Mouse (Mus musculus): ENCODE data around the gene Elmo3.

Elmo3 gene

DNA sequence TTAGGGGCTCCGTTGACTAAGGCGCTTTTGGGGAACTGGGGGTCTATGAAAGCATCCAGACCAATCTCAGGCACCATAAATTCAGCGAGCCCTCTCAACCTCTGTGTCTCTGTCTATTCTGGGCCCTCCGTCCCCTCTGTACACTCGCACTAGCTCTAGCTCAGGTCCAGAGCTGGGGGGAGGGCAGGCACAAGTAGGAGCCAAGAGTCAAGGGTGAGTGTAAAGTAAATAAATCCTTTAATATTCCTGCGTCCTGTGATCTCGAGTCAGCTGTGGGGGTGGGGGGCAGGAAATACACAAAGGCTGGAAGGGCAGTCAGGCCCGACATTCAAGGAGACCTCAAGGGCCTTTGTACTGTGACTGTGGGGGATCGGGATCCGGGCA lies 36.3 kb upstream of the Elmo3 start:
- no peak for TF ChIP-seq GATA4 (IDR thresholded peaks at IDR 0.05; ENCODE audit: insufficient replicate concordance, low read length)

DNA sequence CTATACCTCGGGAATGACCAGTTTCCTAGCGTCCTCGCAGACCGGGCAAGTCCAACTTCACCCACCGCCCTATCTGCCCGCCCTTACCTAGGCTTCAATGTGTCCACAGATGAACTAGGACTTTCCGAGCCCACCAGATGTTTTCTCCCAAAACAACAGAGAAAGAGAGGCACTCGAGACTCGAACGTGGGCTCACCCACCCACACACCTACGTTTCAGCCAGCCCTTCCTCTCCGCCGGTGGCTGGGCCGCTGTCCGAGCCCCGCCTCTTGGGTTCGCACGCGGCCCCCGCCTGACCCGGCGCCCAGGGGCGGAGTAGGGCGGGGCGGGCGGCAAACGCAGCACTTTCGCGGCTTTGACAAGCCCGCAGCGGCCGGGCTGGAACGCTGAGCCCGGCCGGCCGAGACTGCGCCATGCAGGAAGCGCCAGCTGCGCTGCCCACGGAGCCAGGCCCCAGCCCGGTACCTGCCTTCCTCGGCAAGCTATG lies 35.9 kb upstream of the Elmo3 start, which contains the start of gene Hsf4:
Gene Hsf4, plus strand, starts transcription at position 341 of the 487 bp plus-strand sequence.
- no peak for TF ChIP-seq GATA4 (IDR thresholded peaks at IDR 0.05; ENCODE audit: insufficient replicate concordance, low read length)

DNA sequence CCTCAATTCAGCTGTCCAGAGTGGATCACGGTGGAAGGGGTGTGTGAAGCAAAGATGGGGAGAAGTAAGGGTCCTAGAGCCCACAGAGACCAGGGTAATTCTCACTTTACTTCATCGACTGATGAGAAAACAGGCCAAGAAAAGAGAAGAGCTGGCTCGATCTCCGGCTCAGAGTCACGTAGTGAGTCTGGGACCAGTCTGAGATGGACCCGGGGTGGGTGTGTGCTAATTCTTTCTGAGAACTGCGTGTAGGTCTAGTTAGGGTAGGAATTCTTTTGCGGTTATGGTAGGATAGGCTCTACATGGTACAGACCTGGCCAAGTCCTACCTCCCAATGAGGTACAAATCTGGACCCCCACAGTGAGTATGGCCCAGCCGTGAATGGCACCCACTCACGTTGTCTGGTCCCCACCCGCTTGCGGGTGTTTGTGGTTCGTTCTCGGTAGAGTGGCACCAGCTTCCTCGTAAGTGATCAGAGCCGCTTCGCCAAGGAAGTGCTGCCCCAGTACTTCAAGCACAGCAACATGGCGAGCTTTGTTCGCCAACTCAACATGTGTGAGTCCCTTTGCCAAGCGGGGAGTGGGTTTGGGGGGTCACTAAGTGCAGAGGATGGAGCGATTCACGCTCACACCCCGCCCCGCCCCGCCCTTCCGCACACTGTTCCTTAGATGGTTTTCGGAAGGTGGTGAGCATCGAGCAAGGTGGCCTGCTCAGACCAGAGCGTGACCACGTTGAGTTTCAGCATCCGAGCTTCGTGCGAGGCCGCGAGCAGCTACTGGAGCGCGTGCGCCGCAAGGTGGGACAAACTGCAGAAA lies 35.1 kb upstream of the Elmo3 start:
- no peak for TF ChIP-seq GATA4 (IDR thresholded peaks at IDR 0.05; ENCODE audit: insufficient replicate concordance, low read length)

DNA sequence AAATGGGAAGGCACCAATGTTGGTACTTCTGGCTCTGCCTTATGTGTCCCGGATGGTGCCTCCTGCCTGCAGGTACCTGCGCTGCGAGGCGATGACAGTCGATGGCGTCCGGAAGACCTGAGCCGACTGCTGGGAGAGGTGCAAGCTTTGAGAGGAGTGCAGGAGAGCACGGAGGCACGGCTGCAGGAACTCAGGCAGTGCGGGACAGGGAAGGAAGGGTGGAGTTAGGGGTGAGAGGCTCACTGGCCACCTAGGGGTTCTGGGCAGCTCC lies 34.5 kb upstream of the Elmo3 start:
- TF ChIP-seq GATA4 (IDR thresholded peaks at IDR 0.05; ENCODE audit: insufficient replicate concordance, low read length) = no peak

DNA sequence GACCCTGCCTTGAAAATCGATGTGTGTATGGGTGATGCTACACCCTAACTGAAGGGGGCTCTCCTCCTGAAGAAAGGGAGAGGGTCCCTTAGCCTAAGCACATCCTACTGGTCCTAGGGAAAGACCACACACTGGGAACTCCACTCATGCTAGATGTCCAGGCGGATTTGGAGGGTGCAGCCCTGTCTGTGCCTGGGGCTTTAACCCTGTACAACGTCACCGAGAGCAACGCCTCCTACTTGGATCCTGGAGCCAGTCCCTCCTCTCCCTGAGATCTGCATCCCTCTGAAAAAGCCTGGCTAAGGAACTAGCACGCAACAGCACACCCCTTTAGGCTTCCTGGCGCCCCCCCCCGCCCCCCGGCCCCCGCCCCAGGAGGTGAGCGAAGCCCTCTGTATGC lies 30.0 kb upstream of the Elmo3 start:
- no peak for TF ChIP-seq GATA4 (IDR thresholded peaks at IDR 0.05; ENCODE audit: insufficient replicate concordance, low read length)

DNA sequence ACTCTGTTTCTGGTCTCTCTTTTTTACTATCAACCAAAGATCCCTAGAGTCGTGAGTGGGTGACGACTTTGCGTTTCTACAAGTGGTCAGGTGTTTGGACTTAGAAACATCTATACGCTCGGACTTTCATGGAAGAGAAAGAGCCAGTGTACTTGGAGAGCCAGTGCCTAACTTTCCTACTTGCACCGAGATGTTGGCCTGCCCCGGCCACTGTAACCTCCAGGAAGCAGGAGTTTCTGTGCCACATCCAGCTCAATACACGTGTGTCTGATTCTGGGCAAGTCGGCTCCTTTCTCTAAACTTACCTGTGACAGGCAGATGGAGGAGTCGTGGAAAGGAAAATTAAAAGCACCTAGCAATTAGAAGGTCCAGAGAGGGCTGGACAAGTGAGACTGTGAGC lies 29.6 kb upstream of the Elmo3 start, which contains the start of gene Nol3:
Gene Nol3, plus strand, starts transcription at position 301 of the 400 bp plus-strand sequence.
- no peak for TF ChIP-seq GATA4 (IDR thresholded peaks at IDR 0.05; ENCODE audit: insufficient replicate concordance, low read length)

DNA sequence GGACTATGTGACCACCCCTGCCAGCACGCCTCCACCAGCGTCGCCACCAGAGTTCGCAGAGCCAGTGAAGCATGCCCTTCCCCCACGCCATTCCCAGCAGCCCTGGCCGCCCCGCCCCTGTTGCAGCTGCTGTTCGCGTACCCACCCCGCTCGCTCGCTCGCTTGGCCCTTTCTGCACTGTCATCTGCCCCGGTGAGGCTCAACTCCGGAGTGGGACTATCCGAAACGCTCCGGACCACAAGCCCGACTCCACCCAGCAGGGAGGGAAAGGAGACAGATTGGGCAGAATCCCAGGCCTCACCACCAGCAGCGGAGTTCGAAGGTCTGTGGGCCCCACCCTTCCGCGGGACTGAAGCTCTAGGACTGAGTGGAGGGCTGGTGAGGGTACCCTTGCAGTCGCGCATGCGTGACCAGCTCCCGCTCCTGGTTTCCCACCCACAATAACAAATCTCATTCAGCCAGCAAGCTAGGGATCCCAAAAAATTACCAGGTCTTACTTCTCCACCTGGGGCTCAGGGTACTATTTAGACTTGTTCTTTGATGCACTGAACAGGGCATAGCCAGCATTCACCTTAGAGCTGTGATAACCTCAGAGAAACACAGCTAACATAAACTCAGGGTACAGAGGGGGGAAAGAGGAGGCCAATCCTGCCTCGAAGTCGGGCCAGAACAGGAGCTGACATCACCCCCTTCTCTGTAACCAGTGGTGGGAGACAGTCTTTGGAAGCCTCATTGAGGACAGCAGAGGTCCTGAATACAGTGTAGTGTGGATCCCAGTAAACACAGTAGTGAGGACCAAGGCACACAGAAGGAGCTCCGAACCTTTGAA lies 28.9 kb upstream of the Elmo3 start:
- no peak for TF ChIP-seq GATA4 (IDR thresholded peaks at IDR 0.05; ENCODE audit: insufficient replicate concordance, low read length)

DNA sequence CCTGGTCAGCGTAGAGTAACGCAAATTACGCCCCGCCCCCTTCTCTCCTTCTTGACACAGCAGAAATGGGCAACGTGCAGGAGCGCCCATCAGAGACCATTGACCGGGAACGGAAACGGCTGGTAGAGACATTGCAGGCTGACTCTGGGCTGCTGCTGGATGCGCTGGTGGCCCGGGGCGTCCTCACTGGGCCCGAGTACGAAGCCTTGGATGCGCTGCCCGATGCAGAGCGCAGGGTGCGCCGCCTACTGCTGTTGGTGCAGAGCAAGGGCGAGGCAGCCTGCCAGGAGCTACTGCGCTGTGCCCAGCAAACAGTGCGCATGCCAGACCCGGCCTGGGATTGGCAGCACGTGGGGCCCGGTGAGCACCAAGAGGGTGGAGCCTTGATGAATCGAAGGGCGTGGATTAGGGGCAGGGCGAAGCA lies 26.5 kb upstream of the Elmo3 start:
- TF ChIP-seq GATA4 (IDR thresholded peaks at IDR 0.05; ENCODE audit: insufficient replicate concordance, low read length) = no peak

DNA sequence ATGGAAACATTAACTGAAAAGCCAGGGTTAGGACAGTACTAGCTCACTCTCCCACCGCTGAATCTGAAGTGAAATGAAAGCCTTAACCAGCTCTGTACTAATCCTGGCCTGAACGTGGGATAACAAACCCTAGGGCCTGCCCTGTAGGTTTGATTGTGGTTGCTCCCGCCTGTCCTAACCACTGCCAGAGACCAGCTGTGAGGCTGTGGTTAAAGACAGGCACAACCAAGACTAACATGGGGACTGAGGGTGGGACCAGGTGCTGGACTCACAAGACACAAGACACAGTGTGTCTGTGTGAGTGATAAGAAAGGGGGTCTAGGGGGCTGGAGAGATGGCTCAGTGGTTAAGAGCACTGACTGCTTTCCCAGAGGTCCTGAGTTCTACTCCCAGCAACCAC lies 24.8 kb upstream of the Elmo3 start:
- no peak for TF ChIP-seq GATA4 (IDR thresholded peaks at IDR 0.05; ENCODE audit: insufficient replicate concordance, low read length)

DNA sequence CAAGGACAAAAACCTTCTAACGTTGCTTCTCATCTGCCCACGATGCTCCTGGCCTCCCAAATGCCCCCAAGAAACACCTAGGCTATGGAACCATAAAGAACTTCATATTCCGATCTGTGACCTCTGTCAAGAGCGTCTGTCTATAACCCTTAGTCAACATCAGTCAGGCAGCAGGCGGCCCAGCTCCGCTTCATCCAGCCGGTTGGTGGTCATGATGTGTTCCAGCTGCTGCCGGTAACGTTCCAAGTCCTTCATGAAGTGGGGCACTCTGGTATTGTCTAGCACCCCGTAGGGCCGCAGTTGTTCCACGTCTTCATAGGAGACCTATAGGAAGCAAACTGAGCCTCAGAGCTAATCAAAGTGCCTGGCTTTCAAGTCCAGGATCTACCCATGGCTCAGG lies 23.6 kb upstream of the Elmo3 start:
- no peak for TF ChIP-seq GATA4 (IDR thresholded peaks at IDR 0.05; ENCODE audit: insufficient replicate concordance, low read length)

DNA sequence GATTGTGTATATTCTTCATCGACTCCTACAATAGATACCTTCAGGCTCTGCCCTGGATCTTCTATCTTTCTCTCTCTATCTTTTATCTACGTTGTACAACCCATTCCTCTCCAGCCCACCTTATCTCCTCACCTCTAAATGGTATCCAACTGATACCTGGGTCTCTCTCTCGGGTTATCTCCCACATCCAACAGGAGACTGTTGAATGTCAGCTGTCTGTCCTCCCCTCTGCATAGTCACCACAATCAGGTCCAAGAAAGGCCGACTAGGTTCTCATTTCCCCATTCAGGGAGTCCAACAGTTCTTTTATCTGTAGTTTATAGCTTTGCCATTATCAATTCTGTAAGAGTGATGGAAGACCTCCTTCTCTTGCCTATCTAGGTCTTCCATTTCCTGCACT lies 23.2 kb upstream of the Elmo3 start:
- no peak for TF ChIP-seq GATA4 (IDR thresholded peaks at IDR 0.05; ENCODE audit: insufficient replicate concordance, low read length)

DNA sequence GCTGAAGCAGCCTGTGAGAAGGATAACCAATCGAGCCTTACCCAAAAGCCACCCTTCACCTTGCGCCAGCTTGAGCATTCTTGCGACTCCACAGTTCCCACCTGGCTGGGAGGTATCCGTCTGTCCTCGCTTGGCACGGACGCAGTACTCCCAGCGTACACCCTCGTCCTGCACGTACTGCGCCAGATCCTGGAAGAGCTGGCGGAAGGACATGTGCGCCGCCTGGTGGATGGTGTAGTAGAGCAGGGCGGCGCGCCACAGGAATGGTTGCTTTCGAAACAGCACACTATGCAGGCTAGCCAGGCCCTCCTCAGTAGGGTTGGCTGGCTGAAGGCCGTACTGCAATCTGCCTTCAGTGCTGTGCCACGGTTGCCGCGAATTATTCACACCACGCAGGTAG lies 22.3 kb upstream of the Elmo3 start:
- no peak for TF ChIP-seq GATA4 (IDR thresholded peaks at IDR 0.05; ENCODE audit: insufficient replicate concordance, low read length)

DNA sequence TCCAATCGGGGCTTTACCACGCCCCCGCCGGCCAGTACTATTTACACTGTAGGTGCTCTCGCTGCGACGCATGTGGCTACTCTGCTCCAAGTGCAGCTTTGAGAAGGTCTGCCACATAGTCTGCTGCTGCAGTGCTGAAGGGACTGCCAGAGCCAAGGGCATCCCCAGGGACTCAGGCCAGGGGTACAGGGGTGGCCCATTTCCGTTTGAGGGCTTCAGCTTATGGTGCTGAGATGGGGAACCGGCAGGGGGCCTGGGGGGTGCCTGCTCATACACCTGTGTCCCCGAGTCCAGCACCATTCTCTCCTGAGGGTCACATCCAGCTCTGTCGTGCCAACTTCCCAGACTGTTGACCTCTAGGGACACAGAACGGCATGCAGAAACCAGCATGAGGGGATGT lies 19.9 kb upstream of the Elmo3 start:
- no peak for TF ChIP-seq GATA4 (IDR thresholded peaks at IDR 0.05; ENCODE audit: insufficient replicate concordance, low read length)

DNA sequence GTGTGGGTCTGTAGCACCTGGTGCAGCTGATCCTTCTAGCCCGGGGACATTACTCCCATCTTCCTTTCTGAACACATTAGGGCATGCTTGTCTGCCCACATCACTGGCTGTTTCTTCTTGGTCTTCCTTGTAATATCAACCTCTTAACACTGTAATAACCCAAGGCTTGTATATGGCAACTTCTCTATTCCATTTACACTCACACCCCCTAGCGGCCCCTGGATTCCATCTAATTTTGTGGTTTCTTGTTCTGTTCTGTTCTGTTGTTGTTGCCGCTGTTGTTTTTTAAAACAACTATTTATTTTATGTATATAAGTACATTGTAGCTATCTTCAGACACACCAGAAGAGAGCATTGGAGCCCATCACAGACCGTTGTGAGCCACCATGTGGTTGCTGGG lies 18.5 kb upstream of the Elmo3 start:
- no peak for TF ChIP-seq GATA4 (IDR thresholded peaks at IDR 0.05; ENCODE audit: insufficient replicate concordance, low read length)

DNA sequence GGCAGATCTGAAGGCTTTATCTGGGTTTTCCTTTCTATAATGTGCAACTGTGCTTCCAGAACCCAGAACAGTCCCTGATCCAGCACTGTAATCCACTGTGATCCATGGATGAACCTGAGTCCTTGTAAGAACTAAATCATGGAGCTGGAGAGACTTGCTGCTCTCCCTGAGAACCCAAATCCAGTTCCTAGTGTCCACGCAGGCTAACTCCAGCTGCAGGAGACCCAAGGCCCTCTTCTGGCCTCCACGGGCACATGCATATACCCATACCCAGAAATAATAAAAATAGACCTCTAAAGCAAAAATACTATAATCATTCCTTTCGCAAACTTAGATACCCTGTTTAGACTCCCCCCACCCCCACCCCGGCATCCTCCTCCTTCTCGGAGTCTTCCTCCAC lies 17.2 kb upstream of the Elmo3 start:
- TF ChIP-seq GATA4 (IDR thresholded peaks at IDR 0.05; ENCODE audit: insufficient replicate concordance, low read length) = no peak
